Mouse (Mus musculus): ENCODE data around the gene Apc2.

- no peak for TF ChIP-seq CTCF (IDR thresholded peaks at IDR 0.05; ENCODE audit: extremely low read depth, insufficient read depth, low read length)
- TF ChIP-seq POLR2A (IDR thresholded peaks at IDR 0.05; ENCODE audit: extremely low read depth, insufficient read depth, low read length): no peak
These were observed 8.7 kb downstream of the Apc2 start for GRCm38 (mm10) chr10:80304458-80304857.

Data from cortical plate, adult 2 months (tissue).